Mouse (Mus musculus): ENCODE data around the gene Cdr2.
"Not testable (repeated sequence)": the region's sequence is repeated elsewhere in the genome, so short reads cannot be mapped to it uniquely, and the experiment has no call there.

Gene Cdr2

DNA sequence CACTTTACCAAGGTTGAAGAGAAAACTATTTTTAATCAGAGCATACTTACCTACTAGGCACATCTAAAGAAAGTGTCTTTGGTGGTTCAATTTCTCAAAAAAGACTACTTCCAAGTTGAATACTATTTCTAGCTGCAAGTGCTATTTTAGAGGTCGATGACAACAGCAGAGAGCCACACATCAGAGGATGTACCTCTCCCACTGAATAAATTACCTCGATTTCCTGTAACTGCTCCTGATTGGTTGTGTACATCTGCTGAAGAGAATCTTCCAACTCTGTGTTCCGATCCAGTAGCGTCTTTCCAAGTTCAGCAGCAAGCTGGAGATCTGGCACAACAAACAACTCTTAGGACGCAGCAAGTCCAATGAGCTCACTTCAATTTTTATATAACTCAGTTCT, 12.0 kb downstream of the Cdr2 start:
- no peak for DNase-seq

DNA sequence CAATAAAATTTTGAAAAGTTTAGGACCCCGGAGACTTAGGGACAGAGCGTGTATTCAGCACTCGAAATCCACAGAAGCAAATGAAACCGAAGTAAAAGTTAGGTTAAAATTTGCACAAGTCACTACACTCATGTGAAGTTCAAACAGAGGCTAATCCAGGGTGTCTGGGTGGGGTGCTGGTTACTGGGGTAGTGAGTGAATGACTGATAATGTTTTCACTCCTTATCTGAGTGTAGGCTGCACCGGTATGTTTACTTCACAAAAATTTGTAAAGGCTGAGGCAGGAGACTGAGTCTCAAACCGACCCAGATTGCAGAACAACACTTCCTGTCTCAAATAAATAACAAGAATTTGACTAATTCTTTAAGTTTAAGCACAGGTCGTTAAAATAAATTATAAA, 12.9 kb downstream of the Cdr2 start:
- no peak for DNase-seq

DNA sequence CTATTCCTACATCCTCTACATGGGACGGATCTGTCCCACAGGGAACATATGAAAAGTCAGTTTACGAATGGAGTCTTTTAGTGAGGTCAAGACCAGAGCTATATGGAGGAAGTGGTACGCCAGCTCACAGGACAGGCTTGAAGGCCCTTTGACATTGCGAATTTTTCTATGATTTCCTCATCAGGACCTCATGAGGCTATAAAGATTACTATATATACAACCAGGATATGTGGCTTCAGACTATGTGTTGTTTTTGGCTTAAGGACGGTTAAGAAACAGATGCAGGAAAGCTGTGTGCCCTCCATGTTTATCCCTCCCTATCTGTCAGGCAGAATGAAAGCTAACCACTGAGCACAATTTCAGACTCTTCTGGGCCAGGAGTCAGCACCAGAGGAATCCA, 19.0 kb downstream of the Cdr2 start:
- no peak for DNase-seq

DNA sequence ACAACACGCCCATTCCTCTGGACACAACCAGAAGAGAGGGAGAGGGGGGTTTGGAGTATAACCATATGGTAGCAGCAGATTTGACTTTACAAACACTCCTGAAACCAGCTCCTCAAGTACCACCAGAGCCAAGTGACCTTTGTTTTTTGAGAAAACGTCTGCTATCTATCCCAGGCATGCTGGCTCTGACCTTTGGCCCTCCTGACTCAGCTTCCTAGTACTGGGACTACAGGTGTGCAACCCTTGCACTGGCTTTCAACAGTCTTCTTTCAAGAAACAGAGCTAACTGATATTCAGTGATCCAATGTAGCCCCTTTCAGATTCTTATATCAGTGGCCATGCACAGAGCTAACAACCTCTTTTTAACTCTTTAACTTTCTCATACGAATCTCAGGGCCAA, 20.2 kb downstream of the Cdr2 start:
- no peak for DNase-seq

DNA sequence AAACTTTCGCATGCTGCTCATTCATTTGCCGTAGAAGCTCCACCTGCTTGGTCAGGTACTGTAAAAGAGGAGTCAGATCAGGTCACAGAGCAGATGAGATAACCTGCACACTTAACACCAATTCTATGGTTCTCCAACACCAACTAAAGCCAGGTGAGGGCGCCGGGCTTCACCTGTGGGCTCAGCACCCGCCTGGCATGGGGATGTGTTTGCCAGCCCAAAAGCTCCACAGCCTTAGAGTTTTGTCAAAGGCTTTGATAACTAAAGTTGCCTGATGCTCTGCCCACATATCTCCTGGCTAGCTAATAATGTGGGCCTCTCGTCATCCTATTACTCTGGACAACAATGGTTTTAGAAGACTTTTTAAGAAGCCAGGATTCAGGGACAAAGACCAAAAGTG, 21.5 kb downstream of the Cdr2 start:
- DNase-seq = peak; percentile 33

DNA sequence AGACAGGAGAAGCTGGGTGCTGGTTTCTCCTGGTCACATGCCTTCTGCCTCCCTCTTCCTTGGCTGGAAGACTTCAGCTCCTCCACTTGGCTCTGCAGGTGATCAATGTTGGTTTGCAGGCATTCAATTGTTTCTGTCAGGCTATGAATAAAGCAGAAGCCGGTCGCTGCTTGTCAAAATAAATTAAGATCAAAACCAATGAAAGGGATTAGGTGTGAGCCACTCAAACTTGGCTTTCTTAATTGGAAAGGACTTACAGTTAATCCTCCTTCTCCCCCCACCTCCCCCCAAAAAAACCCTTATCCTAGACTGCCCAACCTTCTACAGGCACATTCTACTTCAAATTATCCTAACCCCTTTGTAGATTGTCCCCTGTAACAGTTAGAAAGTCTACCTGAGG, 22.0 kb downstream of the Cdr2 start:
- no peak for DNase-seq

DNA sequence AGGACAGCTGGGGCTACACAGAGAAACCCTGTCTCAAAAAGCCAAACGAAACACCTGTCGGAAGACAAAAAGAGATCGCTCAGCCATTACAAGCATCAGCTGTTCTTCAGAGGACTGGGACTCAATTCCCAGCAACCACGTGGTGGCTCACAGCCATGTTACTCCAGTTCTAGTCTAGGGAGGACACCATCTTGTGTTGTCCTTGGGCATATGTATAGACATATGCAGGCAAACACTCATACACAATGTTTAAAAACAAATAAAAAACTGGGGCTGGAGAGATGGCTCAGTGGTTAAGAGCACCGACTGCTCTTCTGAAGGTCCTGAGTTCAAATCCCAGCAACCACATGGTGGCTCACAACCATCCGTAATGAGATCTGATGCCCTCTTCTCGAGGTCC, 28.5 kb downstream of the Cdr2 start:
- not testable (repeated sequence) for DNase-seq

DNA sequence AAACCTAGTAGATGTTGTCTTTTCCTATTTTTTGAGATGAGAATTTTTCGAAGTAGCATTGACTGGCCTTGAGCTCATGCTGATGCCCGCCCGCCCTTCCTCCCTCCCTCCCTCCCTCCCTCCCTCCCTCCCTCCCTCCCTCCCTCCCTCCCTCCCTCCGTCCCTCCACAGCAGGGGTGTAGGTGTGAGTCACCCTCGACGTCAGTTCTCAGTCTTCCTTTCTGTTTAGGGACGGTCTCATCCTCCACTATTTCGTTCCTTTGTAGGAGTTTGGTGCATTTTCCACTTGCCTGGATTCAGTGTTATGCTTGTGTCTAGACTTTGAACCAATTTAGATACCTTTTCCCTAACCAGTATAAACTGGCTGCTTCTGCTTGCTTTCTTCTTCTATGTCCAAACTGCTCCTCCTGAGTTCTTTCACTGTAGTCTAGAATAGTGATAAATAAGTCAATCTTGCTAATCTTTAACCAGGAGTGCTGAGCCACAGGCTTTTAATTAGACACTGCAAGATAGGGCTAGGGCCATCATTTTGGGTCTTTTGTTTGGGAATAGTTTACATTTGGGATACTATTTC, 38.1 kb downstream of the Cdr2 start:
- no peak for DNase-seq

DNA sequence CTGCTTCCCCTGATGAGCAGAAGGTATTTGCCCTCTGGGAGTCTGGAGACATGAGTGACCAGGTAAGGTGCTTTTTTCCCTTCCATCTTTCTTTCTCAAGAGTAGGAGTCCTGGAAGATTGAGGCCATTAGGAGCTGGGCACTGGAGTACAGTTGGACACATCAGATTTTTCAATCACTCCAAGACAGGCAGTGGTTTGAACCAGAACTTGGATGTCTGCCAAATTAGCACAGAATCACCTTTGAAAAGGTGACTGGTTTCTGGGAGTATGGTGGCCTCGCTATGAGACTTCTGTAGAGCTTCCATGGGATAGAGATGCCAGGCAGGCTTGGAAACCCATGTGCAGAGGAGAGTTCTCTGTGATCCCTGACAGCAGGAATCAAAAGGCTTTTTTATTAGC, 39.6 kb downstream of the Cdr2 start:
- DNase-seq = no peak

DNA sequence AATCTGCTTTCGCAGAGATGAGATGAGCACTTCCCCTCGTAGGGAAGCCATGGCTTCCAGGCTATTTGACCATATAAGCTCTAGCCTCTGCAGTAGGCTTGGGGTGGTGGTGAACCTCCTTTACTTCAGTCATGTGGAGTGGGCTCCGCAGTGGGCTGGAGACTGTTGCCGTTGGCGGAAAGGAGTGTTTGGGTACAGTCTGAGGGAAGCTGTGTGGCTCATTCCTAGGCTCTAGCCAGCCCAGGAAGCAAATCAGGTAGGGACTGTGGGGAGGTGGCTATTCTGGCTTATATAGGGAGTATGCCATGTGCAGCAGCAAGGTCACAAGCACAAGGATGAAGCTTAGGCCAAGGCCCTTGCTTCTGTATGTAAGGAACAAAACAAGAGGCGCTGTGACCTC, 40.9 kb downstream of the Cdr2 start:
- DNase-seq = no peak

DNA sequence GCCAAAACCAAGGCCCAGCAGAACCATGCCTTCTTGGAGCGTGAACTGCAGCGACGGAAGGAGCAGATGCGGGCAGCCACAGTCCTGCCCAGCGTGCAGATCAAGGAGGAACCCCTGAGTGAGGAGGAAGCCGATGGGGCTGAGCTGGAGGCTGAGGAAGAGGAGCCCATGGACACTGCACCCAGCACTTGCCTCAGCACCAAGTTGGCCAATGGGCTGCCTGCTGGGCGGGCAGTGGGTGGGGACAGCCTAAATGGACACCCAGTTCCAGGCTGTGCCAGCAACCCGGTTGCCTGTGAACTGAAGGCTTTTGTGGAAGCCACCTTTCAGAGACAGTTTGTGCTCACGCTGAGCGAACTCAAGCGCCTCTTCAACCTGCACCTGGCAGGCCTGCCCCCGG, 41.8 kb downstream of the Cdr2 start:
- DNase-seq = no peak

DNA sequence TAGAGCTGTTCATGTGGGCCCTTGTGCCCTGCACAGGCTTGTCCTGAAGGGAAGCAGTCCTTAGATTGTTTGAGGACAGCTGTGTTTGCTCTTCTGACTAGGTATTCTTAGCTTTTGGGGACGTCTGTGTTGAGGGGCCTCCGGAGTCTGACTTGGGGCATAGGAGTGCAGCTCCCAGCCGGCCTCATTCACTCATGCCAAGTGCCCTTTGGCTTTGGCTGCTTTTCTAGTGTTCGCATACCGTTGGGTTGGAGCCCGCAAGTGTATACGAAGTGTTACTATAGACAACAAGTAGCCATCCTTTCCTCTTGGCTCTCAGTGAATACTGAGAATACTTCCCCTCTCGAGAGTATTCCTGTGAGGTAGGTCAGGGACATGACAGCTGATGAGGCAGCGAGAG, 43.9 kb downstream of the Cdr2 start:
- DNase-seq = no peak

DNA sequence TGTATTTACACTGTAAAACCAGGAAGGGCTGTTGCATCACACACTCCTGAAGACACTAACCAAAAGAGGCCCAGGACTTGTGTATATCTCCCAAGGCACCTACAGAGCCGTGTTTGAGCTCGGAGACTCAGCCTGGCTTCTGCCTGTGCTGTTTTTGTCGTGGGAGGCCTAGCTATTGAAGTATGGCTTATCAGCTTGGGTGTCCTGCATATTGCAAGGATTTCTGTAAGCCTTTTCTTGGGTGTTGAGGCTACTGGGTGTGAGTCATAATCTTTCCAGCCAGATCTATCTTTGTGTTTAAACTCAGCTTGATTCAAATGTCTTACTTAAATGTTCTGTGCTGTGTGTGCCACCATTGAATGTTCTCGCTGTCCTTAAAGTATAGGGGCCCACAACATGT, 45.6 kb downstream of the Cdr2 start:
- no peak for DNase-seq

DNA sequence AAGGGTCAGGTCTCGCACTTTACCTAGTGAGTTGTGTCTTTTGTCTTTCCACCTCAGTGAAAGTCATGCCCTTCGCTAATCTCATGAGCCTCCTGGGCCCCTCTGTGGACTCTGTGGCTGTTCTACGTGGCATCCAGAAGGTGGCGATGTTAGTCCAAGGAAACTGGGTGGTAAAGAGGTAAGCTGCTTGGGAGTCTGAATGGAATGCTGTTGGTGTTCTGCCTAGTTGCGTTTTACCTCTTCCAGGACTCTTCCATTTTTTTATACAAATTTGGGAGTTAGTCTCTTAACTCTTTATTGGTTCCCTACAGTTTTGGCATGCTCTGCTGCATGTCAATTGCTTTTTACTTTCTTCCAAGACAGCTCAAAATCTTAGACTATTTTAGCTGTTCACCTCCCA, 47.4 kb downstream of the Cdr2 start:
- peak; percentile 61 for DNase-seq

DNA sequence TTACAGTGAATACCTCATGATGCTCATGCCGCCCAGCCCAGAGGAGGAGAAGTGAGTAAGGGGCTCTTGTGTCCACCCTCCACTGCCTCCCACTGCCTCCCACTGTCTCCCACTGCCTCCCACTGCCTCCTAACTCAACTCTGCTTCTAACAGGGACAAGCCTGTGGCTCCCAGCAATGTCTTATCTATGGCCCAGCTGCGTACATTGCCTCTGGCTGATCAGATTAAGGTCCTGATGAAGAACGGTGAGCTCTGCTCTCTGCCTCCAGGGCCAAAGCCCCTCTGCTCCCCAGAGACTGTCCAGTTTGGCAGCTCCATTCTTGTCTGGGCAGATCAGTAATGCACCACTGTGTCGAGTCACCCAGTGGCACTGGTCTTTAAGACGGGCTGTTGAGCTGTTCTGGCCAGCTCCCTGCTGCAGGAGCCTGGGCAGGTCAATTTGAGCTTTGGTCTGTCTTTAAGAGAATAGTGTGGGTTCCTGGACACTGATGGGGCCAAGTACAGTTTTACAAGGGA, 48.4 kb downstream of the Cdr2 start:
- DNase-seq = no peak

DNA sequence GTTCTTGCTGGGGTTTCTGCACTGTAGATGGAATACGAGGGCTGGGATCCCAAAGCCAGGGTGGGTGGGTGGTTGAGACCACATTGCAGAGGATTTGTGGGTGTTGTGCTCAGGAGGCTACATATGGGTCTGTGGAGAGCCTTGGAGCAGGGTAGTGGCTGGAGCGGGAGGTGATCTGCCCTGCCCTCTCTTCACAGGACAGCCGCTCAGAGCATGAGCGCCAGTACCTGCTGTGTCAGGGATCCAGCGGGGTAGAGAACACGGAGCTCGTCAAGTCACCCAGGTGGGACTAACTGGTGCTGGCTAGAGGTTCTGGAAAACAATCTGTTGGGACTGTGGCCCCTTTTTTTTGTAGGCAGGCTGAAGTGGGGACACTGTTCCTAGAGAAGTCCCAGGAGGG, 49.0 kb downstream of the Cdr2 start:
- DNase-seq = no peak

DNA sequence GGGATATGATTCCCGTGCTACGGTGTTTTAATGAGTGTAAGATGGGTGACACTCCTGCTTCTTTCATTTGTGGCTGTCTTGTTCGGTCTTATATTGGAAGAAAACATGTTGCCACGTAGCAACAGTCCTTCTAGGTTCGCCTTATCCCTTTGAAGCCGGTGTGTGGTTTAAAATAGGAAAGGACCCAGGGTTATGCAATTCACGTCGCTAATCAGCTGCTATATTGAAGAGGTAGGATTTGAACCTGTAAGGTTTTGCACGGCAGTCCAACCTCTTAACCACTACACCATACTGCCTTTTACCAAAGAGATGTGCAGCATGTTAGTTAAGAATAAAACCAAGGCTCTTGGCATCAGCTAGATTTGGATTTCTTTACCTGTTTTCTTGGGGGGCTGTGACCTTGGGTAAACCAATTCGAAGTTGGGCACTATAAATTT, 63.6 kb downstream of the Cdr2 start:
- DNase-seq = peak; percentile 79

DNA sequence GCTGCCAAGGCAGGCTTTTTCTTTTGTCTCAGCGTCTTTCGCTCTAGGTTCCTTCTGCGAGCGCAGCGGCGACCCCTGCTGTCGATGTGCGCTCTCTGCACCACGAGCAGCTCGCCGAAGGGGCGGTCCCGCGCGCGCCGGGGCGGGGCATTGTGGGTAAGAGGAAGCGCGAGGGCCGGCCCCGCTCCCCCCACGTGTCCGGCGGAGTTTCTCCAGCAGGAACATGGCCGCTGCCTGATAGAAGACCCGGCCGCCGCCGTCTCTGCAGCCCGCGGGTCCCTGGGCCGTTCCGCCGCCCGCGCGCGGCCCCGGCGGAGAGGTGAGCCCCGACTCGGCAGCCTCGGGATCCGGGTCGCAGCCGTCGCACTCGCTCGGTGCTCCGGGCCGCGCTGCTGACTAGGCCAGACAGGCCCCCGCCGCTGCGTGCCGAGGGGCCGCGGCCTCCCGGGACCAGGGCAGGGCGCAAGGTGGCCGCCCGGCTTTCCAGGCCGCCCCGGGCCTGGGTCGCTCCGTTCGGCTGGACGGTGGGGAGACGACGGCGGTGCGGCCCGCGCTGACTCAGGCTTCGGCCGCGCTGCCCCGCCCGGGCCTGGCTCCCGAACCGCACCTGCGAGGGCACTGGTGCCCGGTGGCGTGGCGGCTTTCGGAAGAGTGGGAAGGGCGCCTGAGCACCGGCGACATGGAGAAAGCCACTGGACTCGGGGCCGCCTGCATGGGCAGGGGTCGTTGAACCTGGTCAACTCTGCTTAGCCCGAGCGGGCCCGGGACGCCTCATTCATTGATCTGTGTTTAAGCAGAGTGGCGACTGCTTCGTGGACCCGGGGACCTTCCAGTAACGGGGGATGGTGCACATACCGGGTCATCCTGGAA, 64.3 kb downstream of the Cdr2 start, which contains the start of gene Polr3e:
TSS of gene Polr3e (plus strand) at position 153 of the 870 bp plus-strand sequence.
- peak; percentile 100 for DNase-seq

DNA sequence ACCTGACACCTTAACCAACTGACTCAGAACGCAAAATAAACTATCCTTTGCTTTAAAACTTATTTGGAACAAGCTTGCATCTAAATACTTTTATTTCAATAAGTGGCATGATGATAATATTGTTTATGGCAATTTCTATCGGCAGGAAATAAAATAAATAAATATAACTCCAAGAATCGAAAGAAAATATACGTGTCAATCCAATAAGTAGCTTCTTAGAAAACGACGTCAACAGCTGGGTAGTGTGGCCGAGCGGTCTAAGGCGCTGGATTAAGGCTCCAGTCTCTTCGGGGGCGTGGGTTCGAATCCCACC, 64.9 kb downstream of the Cdr2 start:
- DNase-seq = no peak

DNA sequence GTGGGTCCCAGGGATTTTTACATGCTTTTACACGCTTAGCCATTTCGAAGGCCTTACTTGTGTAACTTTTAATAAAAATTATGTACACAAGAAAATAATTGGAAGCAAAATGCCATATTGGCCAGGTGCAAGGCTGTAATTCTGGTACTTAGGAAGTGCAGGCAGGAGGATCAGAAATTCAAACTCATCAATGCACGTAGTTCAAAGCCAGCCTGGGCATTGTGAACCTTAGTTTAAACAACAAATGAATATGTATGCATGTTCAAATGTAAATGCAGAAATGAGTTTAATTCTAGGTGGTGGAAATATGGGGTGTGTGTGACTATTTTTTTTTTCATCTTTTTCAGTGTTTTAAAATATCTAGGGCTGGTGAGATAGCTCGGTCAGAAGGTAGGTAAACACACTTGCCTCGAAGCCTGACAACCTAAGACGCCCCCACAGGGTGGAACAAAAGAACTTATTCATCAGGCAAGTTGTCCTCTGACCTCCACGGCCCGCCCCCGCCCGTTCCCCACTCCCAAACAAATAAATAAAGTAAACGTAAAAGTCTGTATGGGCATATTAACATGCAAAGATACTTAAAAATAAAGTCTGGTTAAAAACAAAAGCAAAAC, 65.7 kb downstream of the Cdr2 start:
- no peak for DNase-seq

DNA sequence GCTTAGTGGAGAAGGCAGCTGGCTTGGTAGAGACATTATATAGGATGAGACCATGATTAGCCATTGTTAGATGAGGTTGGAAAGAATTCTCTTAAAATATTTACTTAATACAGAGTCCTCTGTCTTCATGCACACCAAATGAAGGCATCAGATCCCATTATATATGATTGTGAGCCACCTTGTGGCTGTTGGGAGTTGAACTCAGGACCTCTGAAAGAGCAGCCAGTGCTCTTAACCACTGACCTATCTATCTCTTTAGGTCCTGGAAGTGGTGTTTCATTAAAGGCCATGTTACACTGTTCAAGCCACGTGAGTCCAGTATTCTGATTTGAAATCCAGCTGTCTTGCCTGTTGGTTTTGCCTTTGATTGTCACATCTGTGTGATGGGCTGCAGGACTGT, 68.8 kb downstream of the Cdr2 start:
- DNase-seq = peak; percentile 44

DNA sequence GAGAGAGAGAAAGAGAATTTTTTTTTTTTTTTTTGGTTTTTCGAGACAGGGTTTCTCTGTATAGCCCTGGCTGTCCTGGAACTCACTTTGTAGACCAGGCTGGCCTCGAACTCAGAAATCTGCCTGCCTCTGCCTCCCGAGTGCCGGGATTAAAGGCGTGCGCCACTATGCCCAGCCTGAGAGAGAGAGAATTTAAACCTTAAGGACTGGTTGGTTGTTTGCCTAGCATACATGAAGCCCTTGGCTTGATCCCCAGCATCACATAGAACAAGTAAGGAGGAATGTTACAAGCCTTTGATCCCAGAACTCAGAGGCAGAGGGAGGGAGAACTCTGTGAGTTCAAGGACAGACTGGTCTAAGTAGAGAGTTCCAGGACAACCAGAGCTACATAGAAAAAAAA, 70.8 kb downstream of the Cdr2 start:
- DNase-seq = not testable (repeated sequence)

DNA sequence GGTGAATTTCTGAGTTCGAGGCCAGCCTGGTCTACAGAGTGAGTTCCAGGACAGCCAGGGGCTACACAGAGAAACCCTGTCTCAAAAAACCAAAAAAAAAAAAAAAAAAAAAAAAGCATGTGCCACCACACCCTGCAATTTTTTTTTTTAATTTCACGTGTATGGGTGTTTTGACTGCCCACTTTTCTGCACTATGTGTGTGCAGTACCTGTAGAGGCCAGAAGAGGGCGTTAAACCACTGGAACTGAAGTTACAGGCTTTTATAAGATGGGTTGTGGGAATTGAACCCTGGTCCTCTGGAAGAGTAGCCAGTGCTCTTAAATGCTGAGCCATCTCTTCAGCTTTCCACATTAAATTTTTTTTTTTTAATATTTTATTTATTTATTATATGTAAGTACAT, 71.9 kb downstream of the Cdr2 start:
- DNase-seq = not testable (repeated sequence)
